Mouse (Mus musculus) limb, embryonic 15.5 days (tissue): ENCODE measurements around the gene Sarnp. TPM values are rescaled to one million over a fixed set of nuclear protein-coding genes. Genes with fewer than 3 reads are reported as not detected.
"Not testable (repeated sequence)": the region's sequence is repeated elsewhere in the genome, so short reads cannot be mapped to it uniquely, and the experiment has no call there.

Source experiments
- ATAC-seq: fragments of 200-750 bp; cut with Nextera tagmentation; 2 replicates; pipeline ENCODE4 v1.8.0; 2017; ENCODE audit warnings: low read depth, moderate TSS enrichment; ENCODE audit not compliant: insufficient number of reproducible peaks, low FRiP score, low TSS enrichment
- H3K27ac ChIP-seq: fragments of 300-500 bp; sonication (generic); 2 replicates; pipeline ENCODE4 v1.5.1; 2015; ENCODE audit warnings: moderate library complexity, mild to moderate bottlenecking, inconsistent platforms
- H3K27me3 ChIP-seq: fragments of 300-500 bp; sonication (generic); 2 replicates; pipeline ENCODE4 v1.6.1; 2015; ENCODE audit warnings: inconsistent platforms
- H3K36me3 ChIP-seq: fragments of 300-500 bp; sonication (generic); 2 replicates; pipeline ENCODE4 v1.6.1; 2015; ENCODE audit warnings: inconsistent platforms
- H3K4me1 ChIP-seq: fragments of 300-500 bp; sonication (generic); 2 replicates; pipeline ENCODE4 v1.6.1; 2015; ENCODE audit warnings: inconsistent platforms
- H3K4me2 ChIP-seq: fragments of 300-500 bp; sonication (generic); 2 replicates; pipeline ENCODE4 v1.6.1; 2015; ENCODE audit warnings: mild to moderate bottlenecking, inconsistent platforms
- H3K4me3 ChIP-seq: fragments of 300-500 bp; sonication (generic); 2 replicates; pipeline ENCODE4 v1.5.1; 2015; ENCODE audit warnings: mild to moderate bottlenecking, inconsistent platforms
- H3K9ac ChIP-seq: fragments of 300-500 bp; sonication (generic); 2 replicates; pipeline ENCODE4 v1.6.1; 2015; ENCODE audit warnings: inconsistent platforms
- H3K9me3 ChIP-seq: fragments of 300-500 bp; sonication (generic); 2 replicates; pipeline ENCODE4 v1.6.1; 2016; ENCODE audit warnings: inconsistent platforms
- WGBS: fragments of 180-500 bp; shearing (Covaris S2); methylation state at CpG from one replicate; pipeline ENCODE4 v1.1.7; 2015; 5-methylcytosine and 5-hydroxymethylcytosine counted together
- polyA plus RNA-seq: library from polyadenylated mRNA; unstranded; fragments of >200 nt; fragmentation: Nextera tagmentation; extraction: Ambion mirVana; gene quantifications from 2 replicates; pipeline ENCODE4 v1.2.1, GENCODE M21; 2015

Gene Sarnp
- polyA plus RNA-seq, 1 experiment from 2014 or later, result 180 TPM

DNA sequence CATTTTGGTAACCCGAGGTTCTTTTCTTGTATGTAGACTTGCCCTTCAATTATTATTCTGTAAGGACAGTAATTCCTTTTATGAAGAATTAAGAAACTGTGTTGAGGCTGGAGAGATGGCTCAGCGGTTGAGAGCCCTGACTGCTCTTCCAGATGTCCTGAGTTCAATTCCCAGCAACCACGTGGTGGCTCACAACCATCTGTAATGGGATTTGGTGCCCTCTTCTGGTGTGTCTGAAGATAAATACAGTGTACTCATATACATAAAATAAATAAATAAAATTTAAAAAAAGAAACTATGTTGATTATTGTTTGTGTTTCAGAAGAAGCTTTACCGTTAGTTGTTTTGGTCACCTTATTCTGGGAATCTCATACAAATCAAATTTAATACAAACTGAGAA is 6.0 kb downstream of the Sarnp start:
- Histone ChIP-seq H3K4me2 (peak overlapping the region; percentile 72), H3K36me3 (peaks cover 23% of the 10 kb centered on the region), H3K4me1 (peaks cover 12% of the 10 kb centered on the region), H3K4me3 (peak overlapping the region; percentile 75)
- H3K9me3 ChIP-seq, H3K27ac ChIP-seq, H3K9ac ChIP-seq, H3K27me3 ChIP-seq, ATAC-seq: not testable (repeated sequence)
- WGBS, result 76% methylated on average over 4 of the region's 4 CpGs

GRCm38 (mm10) chr10:128823821-128824220 is 6.7 kb downstream of the Sarnp start:
- peaks cover 17% of the 10 kb centered on the region for H3K36me3 ChIP-seq
- no peak overlapping the region for H3K4me2 ChIP-seq
- no peak for ATAC-seq
- H3K27ac ChIP-seq, result no peak overlapping the region
- H3K9me3 ChIP-seq, result no peaks in the 10 kb centered on the region
- H3K9ac ChIP-seq, result no peak overlapping the region
- H3K4me3 ChIP-seq, result no peak overlapping the region
- peaks cover 12% of the 10 kb centered on the region for H3K4me1 ChIP-seq
- 95% methylated on average over 9 of the region's 9 CpGs for WGBS
- no peaks in the 10 kb centered on the region for H3K27me3 ChIP-seq

GRCm38 (mm10) chr10:128837400-128837799 is 20.3 kb downstream of the Sarnp start:
- H3K27me3 ChIP-seq, result no peaks in the 10 kb centered on the region
- no peak for ATAC-seq
- no peaks in the 10 kb centered on the region for H3K9me3 ChIP-seq

DNA sequence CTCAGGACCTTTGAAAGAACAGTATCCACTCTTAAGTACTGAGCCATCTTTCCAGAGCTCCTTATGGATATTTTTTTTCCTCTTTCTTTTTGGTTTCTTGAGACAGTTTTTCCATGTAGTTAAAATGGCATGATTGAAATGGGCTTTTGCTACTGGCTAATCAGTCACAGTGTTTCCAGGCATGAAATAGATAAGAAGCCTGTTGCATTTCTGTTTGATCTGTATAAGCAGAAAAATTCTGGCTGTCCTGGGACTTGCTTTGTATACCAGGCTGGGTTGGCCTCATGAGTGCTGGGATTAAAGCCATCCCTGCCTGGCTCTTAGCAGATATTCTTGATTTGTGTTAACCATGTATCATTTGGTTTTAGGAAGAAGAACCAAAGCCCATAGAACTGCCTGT is 22.3 kb downstream of the Sarnp start:
- Histone ChIP-seq H3K4me3 (no peak overlapping the region), H3K9ac (no peak overlapping the region), H3K4me2 (no peak overlapping the region), H3K9me3 (no peaks in the 10 kb centered on the region), H3K27ac (no peak overlapping the region), H3K36me3 (peaks cover 63% of the 10 kb centered on the region), H3K27me3 (no peaks in the 10 kb centered on the region), H3K4me1 (no peaks in the 10 kb centered on the region)
- no peak for ATAC-seq

More at GRCm38 (mm10) chr10:128837400-128837799, 20.3 kb downstream of the Sarnp start:
- Histone ChIP-seq H3K9ac (no peak overlapping the region), H3K36me3 (peaks cover 64% of the 10 kb centered on the region), H3K4me2 (no peak overlapping the region), H3K27ac (no peak overlapping the region), H3K4me3 (no peak overlapping the region), H3K4me1 (no peaks in the 10 kb centered on the region)

DNA sequence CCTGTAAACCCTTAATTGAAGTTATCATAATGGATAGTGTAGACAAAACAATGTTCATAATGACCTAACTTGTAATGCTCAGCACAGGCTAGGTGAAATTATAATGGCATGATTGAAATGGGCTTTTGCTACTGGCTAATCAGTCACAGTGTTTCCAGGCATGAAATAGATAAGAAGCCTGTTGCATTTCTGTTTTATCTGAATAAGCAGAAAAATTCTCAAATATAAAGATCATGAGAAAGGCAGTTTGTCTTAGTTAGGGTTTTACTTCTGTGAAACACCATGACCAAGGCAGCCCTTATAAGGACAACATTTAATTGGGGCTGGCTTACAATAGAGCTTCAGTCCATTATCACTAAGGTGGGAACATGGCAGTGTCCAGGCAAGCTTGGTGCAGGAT is 23.5 kb downstream of the Sarnp start:
- ATAC-seq, result no peak
- no peak overlapping the region for H3K4me3 ChIP-seq

GRCm38 (mm10) chr10:128843260-128843659 is 26.1 kb downstream of the Sarnp start:
- Histone ChIP-seq H3K4me2 (no peak overlapping the region), H3K4me3 (no peak overlapping the region), H3K36me3 (peaks cover 57% of the 10 kb centered on the region), H3K9me3 (no peaks in the 10 kb centered on the region), H3K4me1 (no peaks in the 10 kb centered on the region), H3K27me3 (no peaks in the 10 kb centered on the region), H3K9ac (no peak overlapping the region), H3K27ac (no peak overlapping the region)
- WGBS, result 91% methylated on average over 5 of the region's 5 CpGs
- no peak for ATAC-seq

More for the DNA sequence above, 23.5 kb downstream of the Sarnp start:
- no peaks in the 10 kb centered on the region for H3K27me3 ChIP-seq
- peaks cover 64% of the 10 kb centered on the region for H3K36me3 ChIP-seq
- no peak overlapping the region for H3K27ac ChIP-seq
- no peaks in the 10 kb centered on the region for H3K9me3 ChIP-seq
- H3K4me1 ChIP-seq, result no peaks in the 10 kb centered on the region
- no peak overlapping the region for H3K9ac ChIP-seq
- H3K4me2 ChIP-seq, result no peak overlapping the region

DNA sequence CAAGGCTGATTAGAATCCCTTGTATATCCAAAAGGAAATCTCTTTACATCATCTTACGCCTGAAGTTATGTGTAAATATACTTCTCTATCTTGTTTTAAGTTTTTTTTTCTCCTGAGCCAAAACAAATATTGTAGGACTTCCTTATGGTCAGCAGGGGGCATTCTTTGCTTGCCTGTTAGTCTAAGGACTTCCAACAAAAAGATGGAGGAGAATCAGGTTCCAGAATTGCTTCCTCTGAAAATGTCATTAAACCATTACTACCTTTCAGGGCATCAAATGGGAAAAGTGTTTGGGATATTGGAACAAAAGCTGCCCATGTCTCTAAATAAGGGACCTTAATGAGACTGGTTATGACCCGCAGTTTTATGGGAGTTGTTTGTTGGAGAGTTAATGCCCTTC is 28.4 kb downstream of the Sarnp start:
- no peak overlapping the region for H3K4me2 ChIP-seq

DNA sequence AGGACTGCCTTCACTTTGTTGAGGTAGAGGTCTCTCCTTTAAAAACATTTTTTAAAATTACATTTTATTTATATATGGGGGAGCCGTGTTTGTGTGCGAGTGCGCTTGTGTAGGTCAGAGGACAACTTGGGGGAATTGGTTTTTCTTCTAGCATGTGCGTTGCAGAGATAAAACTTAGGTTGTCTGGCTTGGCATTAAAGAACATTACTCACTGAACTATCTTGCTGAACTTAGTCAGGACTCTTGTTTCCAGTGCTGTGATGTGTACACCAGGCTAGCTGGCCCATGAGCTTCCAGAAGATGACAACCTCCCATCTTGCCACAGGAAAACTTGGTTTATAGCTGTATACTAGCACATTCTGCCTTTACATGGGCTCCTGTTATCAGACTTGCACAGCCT is 29.5 kb downstream of the Sarnp start:
- H3K9me3 ChIP-seq, result no peaks in the 10 kb centered on the region
- 89% methylated on average over 4 of the region's 4 CpGs for WGBS
- H3K27me3 ChIP-seq, result no peaks in the 10 kb centered on the region
- H3K4me1 ChIP-seq, result no peaks in the 10 kb centered on the region
- H3K4me3 ChIP-seq, result no peak overlapping the region
- peaks cover 54% of the 10 kb centered on the region for H3K36me3 ChIP-seq
- H3K27ac ChIP-seq, result no peak overlapping the region
- no peak overlapping the region for H3K9ac ChIP-seq
- ATAC-seq, result no peak
- H3K4me2 ChIP-seq, result no peak overlapping the region

More for the DNA sequence above, 28.4 kb downstream of the Sarnp start:
- H3K4me3 ChIP-seq, result no peak overlapping the region
- peaks cover 61% of the 10 kb centered on the region for H3K36me3 ChIP-seq
- H3K27me3 ChIP-seq, result no peaks in the 10 kb centered on the region
- no peaks in the 10 kb centered on the region for H3K4me1 ChIP-seq
- 48% methylated on average over 2 of the region's 2 CpGs for WGBS
- no peak overlapping the region for H3K27ac ChIP-seq
- no peak overlapping the region for H3K9ac ChIP-seq
- ATAC-seq, result no peak
- H3K9me3 ChIP-seq, result no peaks in the 10 kb centered on the region

GRCm38 (mm10) chr10:128848426-128848825 is 31.3 kb downstream of the Sarnp start:
- WGBS, result 59% methylated on average over 2 of the region's 2 CpGs
- Histone ChIP-seq H3K4me3 (no peak overlapping the region), H3K36me3 (peaks cover 47% of the 10 kb centered on the region)

GRCm38 (mm10) chr10:128850339-128850738 is 33.2 kb downstream of the Sarnp start:
- ATAC-seq, result no peak
- Histone ChIP-seq H3K27me3 (no peaks in the 10 kb centered on the region), H3K9ac (no peak overlapping the region), H3K36me3 (peaks cover 45% of the 10 kb centered on the region), H3K4me2 (no peak overlapping the region), H3K4me3 (no peak overlapping the region), H3K27ac (no peak overlapping the region), H3K4me1 (no peaks in the 10 kb centered on the region), H3K9me3 (no peaks in the 10 kb centered on the region)
- 66% methylated on average over 3 of the region's 3 CpGs for WGBS

More at GRCm38 (mm10) chr10:128848426-128848825, 31.3 kb downstream of the Sarnp start:
- no peak for ATAC-seq
- Histone ChIP-seq H3K27me3 (no peaks in the 10 kb centered on the region), H3K4me2 (no peak overlapping the region), H3K4me1 (no peaks in the 10 kb centered on the region), H3K9ac (no peak overlapping the region), H3K27ac (no peak overlapping the region), H3K9me3 (no peaks in the 10 kb centered on the region)

GRCm38 (mm10) chr10:128861176-128861575 is 44.0 kb downstream of the Sarnp start:
- Histone ChIP-seq H3K27me3 (no peaks in the 10 kb centered on the region), H3K4me3 (no peak overlapping the region), H3K9ac (no peak overlapping the region), H3K4me2 (no peak overlapping the region), H3K27ac (no peak overlapping the region), H3K4me1 (no peaks in the 10 kb centered on the region), H3K36me3 (peaks cover 48% of the 10 kb centered on the region), H3K9me3 (no peaks in the 10 kb centered on the region)
- ATAC-seq, result no peak

DNA sequence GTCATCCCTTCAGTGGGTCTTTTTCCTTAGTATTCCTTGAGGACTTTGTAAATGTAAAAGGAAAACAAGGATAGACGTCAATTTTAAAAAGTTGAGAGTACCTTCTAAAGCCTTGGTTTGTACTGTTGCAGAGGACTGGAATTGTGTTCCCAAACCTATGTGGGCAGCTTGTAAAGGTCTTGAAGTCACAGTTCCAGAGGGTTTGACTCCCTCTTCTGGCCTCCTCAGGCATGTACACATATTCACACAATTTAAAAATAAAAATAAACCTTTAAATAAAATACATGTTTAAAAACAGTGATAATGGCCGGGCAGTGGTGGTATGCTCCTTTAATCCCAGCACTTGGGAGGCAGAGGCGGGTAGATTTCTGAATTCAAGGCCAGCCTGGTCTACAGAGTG is 48.9 kb downstream of the Sarnp start:
- H3K27ac ChIP-seq, result no peak overlapping the region
- H3K9me3 ChIP-seq, result no peaks in the 10 kb centered on the region
- 77% methylated on average over 3 of the region's 3 CpGs for WGBS
- H3K27me3 ChIP-seq, result no peaks in the 10 kb centered on the region
- no peak overlapping the region for H3K9ac ChIP-seq
- no peak overlapping the region for H3K4me3 ChIP-seq
- peaks cover 49% of the 10 kb centered on the region for H3K36me3 ChIP-seq
- no peaks in the 10 kb centered on the region for H3K4me1 ChIP-seq
- no peak overlapping the region for H3K4me2 ChIP-seq
- no peak for ATAC-seq

GRCm38 (mm10) chr10:128866518-128866917 is 49.4 kb downstream of the Sarnp start:
- no peaks in the 10 kb centered on the region for H3K4me1 ChIP-seq
- peaks cover 49% of the 10 kb centered on the region for H3K36me3 ChIP-seq
- no peak for ATAC-seq
- 93% methylated on average over 1 of the region's 1 CpGs for WGBS
- no peak overlapping the region for H3K27ac ChIP-seq
- H3K4me3 ChIP-seq, result no peak overlapping the region
- no peak overlapping the region for H3K9ac ChIP-seq
- H3K4me2 ChIP-seq, result no peak overlapping the region
- H3K27me3 ChIP-seq, result no peaks in the 10 kb centered on the region
- H3K9me3 ChIP-seq, result no peaks in the 10 kb centered on the region
